Mouse (Mus musculus) testis, adult 2 months (tissue): ENCODE measurements around the gene Ppm1a. TPM values are rescaled to one million over a fixed set of nuclear protein-coding genes. Genes with fewer than 3 reads are reported as not detected.

Experiments used
- H3K27ac ChIP-seq: fragments of 200-500 bp; 2 replicates; pipeline ENCODE4 v1.5.1; 2012; ENCODE audit warnings: low read depth, low read length; ENCODE audit not compliant: control insufficient read depth, insufficient read depth
- H3K27me3 ChIP-seq: fragments of 200-500 bp; 2 replicates; pipeline ENCODE4 v1.6.1; 2012; ENCODE audit warnings: mild to moderate bottlenecking, low read length, moderate library complexity; ENCODE audit not compliant: control insufficient read depth, insufficient read depth
- H3K36me3 ChIP-seq: fragments of 200-500 bp; 2 replicates; pipeline ENCODE4 v1.6.1; 2012; ENCODE audit warnings: mild to moderate bottlenecking, low read length; ENCODE audit not compliant: control insufficient read depth, insufficient read depth
- H3K4me1 ChIP-seq: fragments of 200-500 bp; 2 replicates; pipeline ENCODE4 v1.6.1; 2012; ENCODE audit warnings: low read length; ENCODE audit not compliant: control insufficient read depth, insufficient read depth
- H3K4me3 ChIP-seq: fragments of 200-500 bp; 2 replicates; pipeline ENCODE4 v1.5.1; 2012; ENCODE audit warnings: low read depth, mild to moderate bottlenecking, low read length, moderate library complexity, mixed read lengths; ENCODE audit not compliant: control insufficient read depth
- CTCF ChIP-seq: fragments of 200-500 bp; IDR thresholded peaks from 2 replicates; pipeline ENCODE4 v1.5.1; 2012; ENCODE audit warnings: low read depth, mild to moderate bottlenecking, inconsistent platforms, low read length, moderate library complexity; ENCODE audit not compliant: control insufficient read depth, insufficient read depth, insufficient replicate concordance
- POLR2A ChIP-seq: fragments of 200-500 bp; IDR thresholded peaks from 2 replicates; pipeline ENCODE4 v1.6.1; 2012; ENCODE audit warnings: low read depth, mild to moderate bottlenecking, inconsistent platforms, low read length, moderate library complexity; ENCODE audit not compliant: control insufficient read depth
- polyA plus RNA-seq: library from polyadenylated mRNA; depleted of rRNA; stranded (reverse); fragments of >200 nt; gene quantifications from 2 replicates; pipeline ENCODE4 v1.2.3, GENCODE M21; 2012

The Ppm1a gene
- polyA plus RNA-seq, 1 experiment = 252 TPM

DNA sequence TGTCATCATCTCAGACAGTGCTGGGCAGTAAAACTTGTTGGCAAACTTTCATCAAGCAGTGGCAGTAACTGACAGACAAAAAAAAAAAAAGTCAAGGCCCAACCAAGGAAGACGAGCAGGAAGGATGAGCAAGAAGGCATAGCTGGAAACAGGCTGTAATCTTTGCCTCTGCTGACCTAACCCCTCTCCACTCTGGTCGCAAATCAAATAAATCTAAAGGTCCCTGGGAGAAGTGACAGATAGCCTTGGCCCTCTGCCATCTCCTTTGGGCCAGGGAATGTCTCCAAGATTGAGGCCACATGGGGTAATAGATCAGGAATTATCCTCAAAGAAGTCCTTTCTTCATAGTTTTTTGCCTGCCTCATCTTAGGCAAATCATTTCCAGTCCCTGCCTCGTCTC, 33.3 kb upstream of the Ppm1a start:
- H3K36me3 ChIP-seq = no peaks in the 10 kb centered on the region
- H3K4me3 ChIP-seq = no peak overlapping the region
- H3K27ac ChIP-seq = no peak overlapping the region
- H3K27me3 ChIP-seq = no peaks in the 10 kb centered on the region
- H3K4me1 ChIP-seq = peaks cover 2% of the 10 kb centered on the region; the same call in 1 of the 2 replicates
- TF ChIP-seq CTCF (no peak), POLR2A (no peak)

DNA sequence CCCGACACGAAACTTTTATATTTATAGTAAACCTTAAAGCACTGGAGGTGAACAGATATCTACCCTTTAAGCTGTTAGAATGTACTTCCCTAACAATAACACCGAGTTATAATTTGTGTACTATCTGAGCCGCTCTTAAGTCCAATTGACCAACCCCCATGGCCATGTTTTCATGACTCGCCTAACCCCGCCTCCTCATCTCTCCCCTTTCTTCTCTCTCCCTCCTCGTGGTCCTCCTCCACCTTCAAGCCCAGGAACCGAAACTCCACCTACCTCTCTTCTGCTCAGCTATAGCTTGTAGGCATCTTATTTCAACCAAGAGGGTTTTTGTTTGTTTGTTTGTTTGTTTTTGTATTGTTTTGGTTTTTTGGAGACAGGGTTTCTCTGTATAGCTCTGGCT, 30.2 kb upstream of the Ppm1a start:
- no peaks in the 10 kb centered on the region for H3K36me3 ChIP-seq
- no peak overlapping the region for H3K27ac ChIP-seq
- no peak for TF ChIP-seq CTCF
- no peak for TF ChIP-seq POLR2A
- no peaks in the 10 kb centered on the region for H3K27me3 ChIP-seq
- no peaks in the 10 kb centered on the region for H3K4me1 ChIP-seq
- no peak overlapping the region for H3K4me3 ChIP-seq

DNA sequence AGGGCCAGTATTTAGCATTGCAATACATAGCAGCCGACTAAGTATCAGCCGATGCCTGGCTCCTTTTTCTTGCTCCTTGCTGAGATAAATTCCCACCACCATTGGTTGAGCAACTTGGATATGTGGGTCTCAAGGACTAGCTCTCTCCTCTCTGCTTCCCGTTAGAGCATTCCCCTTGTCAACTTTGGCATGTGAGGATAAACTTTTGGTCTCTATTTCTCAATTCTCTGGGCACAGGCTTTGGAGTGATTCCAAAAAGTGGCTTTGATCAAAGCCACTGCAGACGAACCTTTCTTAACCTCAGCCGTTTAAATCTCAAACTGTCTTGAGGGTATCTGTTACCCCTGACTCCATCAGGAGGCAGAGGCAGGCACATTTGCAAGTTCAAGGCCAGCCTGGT, 29.6 kb upstream of the Ppm1a start:
- Histone ChIP-seq H3K4me1 (no peaks in the 10 kb centered on the region), H3K4me3 (no peak overlapping the region), H3K36me3 (no peaks in the 10 kb centered on the region), H3K27me3 (no peaks in the 10 kb centered on the region), H3K27ac (no peak overlapping the region)
- TF ChIP-seq CTCF (no peak), POLR2A (no peak)

DNA sequence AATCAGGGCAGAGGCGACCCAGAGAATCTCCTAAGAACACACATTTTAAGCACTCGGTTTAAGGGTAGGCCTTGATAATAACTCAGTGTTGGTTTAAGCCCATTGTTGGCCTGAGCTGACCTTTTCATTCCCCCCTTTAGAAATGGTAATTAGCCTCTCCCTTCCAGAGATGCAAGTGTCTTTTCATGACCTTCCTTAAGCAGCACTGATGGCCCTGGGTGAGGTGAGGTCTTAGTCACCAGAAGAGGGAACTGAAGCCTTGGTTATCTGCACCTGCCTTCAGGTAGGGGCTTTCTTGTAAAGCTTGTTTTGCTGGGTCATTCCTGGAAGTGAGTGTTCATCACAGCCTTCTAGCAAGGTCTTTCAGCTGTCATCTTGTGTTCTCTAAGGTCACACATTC, 23.1 kb upstream of the Ppm1a start:
- H3K4me1 ChIP-seq = no peaks in the 10 kb centered on the region; the same call in 1 of the 2 replicates
- no peak for TF ChIP-seq POLR2A
- TF ChIP-seq CTCF = no peak
- no peak overlapping the region for H3K27ac ChIP-seq
- H3K36me3 ChIP-seq = no peaks in the 10 kb centered on the region
- H3K27me3 ChIP-seq = no peaks in the 10 kb centered on the region
- H3K4me3 ChIP-seq = no peak overlapping the region

DNA sequence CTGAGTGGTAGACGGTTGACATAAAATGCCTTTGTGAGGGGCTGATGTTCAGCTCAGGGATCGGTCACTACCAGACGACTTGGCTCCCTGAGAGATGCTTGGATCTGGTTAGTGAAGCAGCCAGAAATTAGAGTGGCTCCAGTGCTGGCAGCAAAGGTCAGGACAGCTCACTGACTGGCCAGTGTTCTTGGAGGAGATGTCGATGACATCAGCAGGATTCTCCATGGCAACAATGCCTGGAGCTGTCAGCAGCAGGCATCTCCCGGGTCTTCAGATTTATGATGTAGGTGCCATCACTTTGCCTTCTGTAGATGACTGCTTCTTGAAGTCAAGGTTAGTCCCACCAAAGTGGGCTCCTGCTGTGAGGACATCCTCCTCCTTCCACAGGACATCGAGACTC, 16.1 kb upstream of the Ppm1a start:
- Histone ChIP-seq H3K4me3 (no peak overlapping the region), H3K4me1 (peaks cover 3% of the 10 kb centered on the region), H3K27ac (no peak overlapping the region), H3K36me3 (no peaks in the 10 kb centered on the region), H3K27me3 (no peaks in the 10 kb centered on the region)
- TF ChIP-seq CTCF = no peak
- TF ChIP-seq POLR2A = no peak

DNA sequence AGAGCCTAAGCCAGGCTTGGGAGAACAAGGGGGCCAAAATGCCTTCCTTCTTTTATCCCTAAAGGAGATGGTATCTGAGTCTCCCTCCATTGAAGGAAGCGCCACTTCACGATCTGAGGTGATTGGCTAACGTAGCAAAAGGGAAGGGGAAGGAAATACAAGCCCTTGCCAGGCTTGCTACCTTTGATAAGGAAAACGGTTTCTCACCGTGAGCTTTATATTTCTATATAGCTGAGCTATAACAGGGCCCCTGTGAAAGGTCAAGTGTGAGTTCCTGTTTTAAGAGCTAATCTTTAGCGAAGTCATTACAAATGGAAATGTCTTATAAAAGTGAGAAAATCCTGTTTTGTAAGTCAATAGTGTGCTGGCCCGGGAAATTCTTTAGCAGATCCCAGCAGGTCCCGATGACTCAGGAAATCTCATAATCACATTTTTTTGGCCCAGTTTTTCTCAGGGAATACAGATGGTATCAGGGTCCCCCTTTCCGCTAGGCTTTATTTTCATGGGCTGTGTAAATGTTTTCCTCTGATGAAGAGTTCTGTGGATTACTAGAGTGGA, 12.4 kb upstream of the Ppm1a start:
- no peak for TF ChIP-seq POLR2A
- TF ChIP-seq CTCF = no peak
- Histone ChIP-seq H3K4me3 (no peak overlapping the region), H3K4me1 (peaks cover 3% of the 10 kb centered on the region), H3K27ac (no peak overlapping the region), H3K27me3 (no peaks in the 10 kb centered on the region), H3K36me3 (no peaks in the 10 kb centered on the region)

DNA sequence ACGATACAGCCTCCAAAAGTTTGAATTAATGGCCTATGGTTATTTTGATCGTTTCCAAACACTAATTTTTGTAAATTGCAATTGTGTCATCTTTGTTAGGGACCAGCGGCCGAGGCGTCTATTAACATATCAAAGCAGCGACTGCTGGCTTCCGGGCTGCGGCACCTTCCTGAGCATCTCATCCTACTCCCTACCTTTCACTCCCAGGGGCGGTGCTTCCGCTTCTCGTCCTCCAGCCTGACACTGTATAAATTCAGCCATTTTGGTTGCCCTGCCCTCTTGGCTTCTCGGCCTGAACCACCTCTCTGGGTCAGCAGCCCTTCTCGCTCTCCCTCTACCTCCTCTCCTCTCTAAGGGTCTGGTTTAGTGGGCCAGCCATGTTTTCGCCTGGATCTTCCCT, 11.8 kb upstream of the Ppm1a start:
- H3K27me3 ChIP-seq = no peaks in the 10 kb centered on the region
- TF ChIP-seq POLR2A = no peak
- TF ChIP-seq CTCF = no peak
- H3K4me1 ChIP-seq = peaks cover 3% of the 10 kb centered on the region
- no peak overlapping the region for H3K27ac ChIP-seq
- H3K36me3 ChIP-seq = no peaks in the 10 kb centered on the region
- peak overlapping the region; percentile 36 for H3K4me3 ChIP-seq

DNA sequence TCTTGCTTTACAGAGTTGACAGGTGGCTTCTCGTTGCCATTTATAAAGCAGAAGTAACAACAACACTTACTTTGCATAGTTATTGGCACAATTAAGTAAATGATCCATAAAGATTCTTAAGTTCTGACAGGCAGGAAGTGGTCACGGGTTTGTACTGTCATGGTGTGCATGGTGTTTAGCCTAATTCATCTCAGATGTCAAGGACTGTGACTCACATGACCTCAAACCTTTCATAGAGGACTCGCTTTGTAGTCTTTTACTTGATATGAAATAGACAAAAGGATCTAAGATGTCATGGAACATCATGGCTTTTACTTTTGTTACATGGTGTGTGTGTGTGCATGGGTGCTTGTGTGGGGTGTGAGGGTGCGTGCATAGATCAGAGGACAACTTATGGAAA, 8.9 kb upstream of the Ppm1a start:
- no peaks in the 10 kb centered on the region for H3K27me3 ChIP-seq
- no peak overlapping the region for H3K27ac ChIP-seq
- TF ChIP-seq POLR2A (no peak), CTCF (no peak)

DNA sequence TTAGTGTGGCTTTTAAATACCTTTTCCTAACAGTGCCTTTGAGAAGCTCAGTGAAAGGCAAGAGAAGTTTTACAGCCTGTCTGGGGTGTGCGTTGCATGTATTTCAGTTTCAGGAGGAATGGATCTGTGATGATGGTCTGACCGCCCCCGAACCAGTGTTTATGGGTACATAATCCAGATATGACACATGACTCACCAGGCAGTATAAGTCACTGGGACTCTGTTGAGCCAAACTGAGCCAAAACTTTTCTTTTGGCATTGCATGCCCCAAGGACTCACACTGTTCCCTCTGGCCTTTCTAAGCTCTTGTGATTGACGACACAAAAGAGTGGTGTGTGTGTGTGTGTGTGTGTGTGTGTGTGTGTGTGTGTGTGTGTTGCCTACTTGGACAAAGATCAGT, 8.4 kb upstream of the Ppm1a start:
- Histone ChIP-seq H3K27ac (no peak overlapping the region), H3K27me3 (no peaks in the 10 kb centered on the region), H3K36me3 (no peaks in the 10 kb centered on the region), H3K4me3 (no peak overlapping the region), H3K4me1 (peaks cover 3% of the 10 kb centered on the region)
- TF ChIP-seq CTCF (no peak), POLR2A (no peak)

More for the DNA sequence above, 8.9 kb upstream of the Ppm1a start:
- H3K4me1 ChIP-seq = peaks cover 3% of the 10 kb centered on the region
- no peaks in the 10 kb centered on the region for H3K36me3 ChIP-seq
- H3K4me3 ChIP-seq = no peak overlapping the region
